Mouse (Mus musculus): Measurements from ENCODE around the gene Hivep2. TPM values are rescaled to one million over a fixed set of nuclear protein-coding genes. Genes with fewer than 3 reads are reported as not detected.

Hivep2 gene
- total and polyA plus RNA-seq, 3 experiments = 0.16 TPM; not detected in 2

DNA sequence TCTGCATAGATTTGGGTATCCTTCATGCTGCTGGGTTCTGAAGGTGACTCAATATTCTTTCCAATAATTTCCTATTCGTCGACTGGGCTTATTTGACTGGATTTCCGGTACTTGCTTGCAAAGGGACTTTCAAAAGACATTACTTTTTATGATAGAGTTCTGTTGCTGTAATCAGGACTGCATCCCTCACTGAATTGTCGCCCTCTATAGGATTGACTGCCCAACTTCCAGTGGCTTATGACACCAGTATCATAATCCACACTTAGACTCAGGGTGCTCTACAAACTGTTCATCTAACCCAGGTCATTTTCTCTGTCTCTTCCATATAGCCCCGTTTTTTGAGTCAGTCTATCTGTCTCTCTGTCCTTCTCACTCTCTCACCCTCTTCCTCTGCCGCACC is 231.4 kb downstream of the Hivep2 start:
- TF ChIP-seq TAL1 (conservative IDR thresholded peaks at IDR 0.05; ENCODE audit: low read depth, low read length) (no peak), POLR2AphosphoS5 (IDR thresholded peaks at IDR 0.05; ENCODE audit: insufficient replicate concordance, low read depth, low read length) (no peak), GATA1 (IDR thresholded peaks at IDR 0.05; ENCODE audit: borderline replicate concordance, low read length) (no peak), CTCF (IDR thresholded peaks at IDR 0.05; ENCODE audit: low read depth, low read length) (no peak), GATA2 (IDR thresholded peaks at IDR 0.05; ENCODE audit: borderline replicate concordance, low read depth, low read length) (no peak)
- Histone ChIP-seq H3K27me3 (ENCODE audit: insufficient read depth, low read length) (no peaks in the 10 kb centered on the region), H3K4me3 (ENCODE audit: low read depth, low read length) (no peak overlapping the region), H3K9me3 (replicated peaks) (no peaks in the 10 kb centered on the region), H3K4me1 (ENCODE audit: insufficient read depth, low read depth, low read length) (no peaks in the 10 kb centered on the region), H3K36me3 (replicated peaks) (no peaks in the 10 kb centered on the region)
- DNase-seq (ENCODE audit: low spot score) (no peak), ATAC-seq (ENCODE audit: extremely low read depth, insufficient number of reproducible peaks, low FRiP score, poor library complexity, severe bottlenecking) (no peak)

DNA sequence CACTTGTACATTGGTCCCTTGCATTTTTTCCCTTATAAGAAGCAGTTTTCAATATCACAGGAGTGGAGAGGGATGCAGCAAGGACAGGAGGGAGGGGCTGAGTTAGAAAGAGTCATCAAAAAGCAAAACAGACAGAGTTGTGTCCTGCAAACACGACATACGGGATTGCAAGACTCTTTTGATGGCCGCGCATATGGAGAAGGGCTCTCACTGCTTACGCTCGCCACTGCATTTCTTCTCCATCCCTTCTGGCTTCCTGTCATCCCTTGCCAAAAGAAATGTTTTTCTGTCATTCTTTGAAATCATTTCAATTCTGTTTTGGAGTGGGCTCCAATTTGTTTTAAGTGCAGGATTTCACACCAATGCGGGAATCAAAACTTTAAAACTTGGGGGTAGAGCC is 233.5 kb downstream of the Hivep2 start:
- DNase-seq (ENCODE audit: low spot score) = no peak
- Histone ChIP-seq H3K4me1 (ENCODE audit: insufficient read depth, low read depth, low read length) (no peaks in the 10 kb centered on the region), H3K4me3 (ENCODE audit: low read depth, low read length) (no peak overlapping the region), H3K36me3 (replicated peaks) (no peaks in the 10 kb centered on the region), H3K9me3 (replicated peaks) (no peaks in the 10 kb centered on the region), H3K27me3 (ENCODE audit: insufficient read depth, low read length) (no peaks in the 10 kb centered on the region)
- TF ChIP-seq TAL1 (conservative IDR thresholded peaks at IDR 0.05; ENCODE audit: low read depth, low read length) (no peak), GATA2 (IDR thresholded peaks at IDR 0.05; ENCODE audit: borderline replicate concordance, low read depth, low read length) (no peak), GATA1 (IDR thresholded peaks at IDR 0.05; ENCODE audit: borderline replicate concordance, low read length) (no peak)
- ATAC-seq (ENCODE audit: extremely low read depth, insufficient number of reproducible peaks, low FRiP score, poor library complexity, severe bottlenecking) = no peak

DNA sequence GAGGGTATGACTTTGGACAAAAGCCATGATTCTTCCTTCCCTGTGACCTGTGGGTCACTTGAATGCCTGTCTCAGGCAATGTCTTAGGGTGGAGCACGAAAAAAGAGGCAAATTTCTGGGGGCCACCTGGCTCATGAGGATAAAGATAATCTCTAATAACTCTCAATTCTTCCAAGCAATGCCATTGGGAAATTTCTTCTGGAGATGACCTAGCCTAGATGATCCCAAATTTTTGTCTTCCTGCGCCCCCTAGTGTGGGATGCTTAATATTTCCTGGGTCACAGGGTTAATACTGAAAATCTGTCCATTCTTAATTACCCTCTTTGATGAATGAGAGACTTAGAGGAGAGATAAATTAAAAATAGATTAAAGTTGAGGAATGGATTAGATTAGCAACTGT is 234.4 kb downstream of the Hivep2 start:
- DNase-seq (ENCODE audit: low spot score) (no peak), ATAC-seq (ENCODE audit: extremely low read depth, insufficient number of reproducible peaks, low FRiP score, poor library complexity, severe bottlenecking) (no peak)
- no peaks in the 10 kb centered on the region for H3K27me3 ChIP-seq (ENCODE audit: insufficient read depth, low read length)
- H3K9me3 ChIP-seq (replicated peaks) = no peaks in the 10 kb centered on the region
- TF ChIP-seq CTCF (IDR thresholded peaks at IDR 0.05; ENCODE audit: low read depth, low read length) (no peak), POLR2AphosphoS5 (IDR thresholded peaks at IDR 0.05; ENCODE audit: insufficient replicate concordance, low read depth, low read length) (no peak), TAL1 (conservative IDR thresholded peaks at IDR 0.05; ENCODE audit: low read depth, low read length) (no peak), GATA1 (IDR thresholded peaks at IDR 0.05; ENCODE audit: borderline replicate concordance, low read length) (no peak), GATA2 (IDR thresholded peaks at IDR 0.05; ENCODE audit: borderline replicate concordance, low read depth, low read length) (no peak)
- no peaks in the 10 kb centered on the region for H3K4me1 ChIP-seq (ENCODE audit: insufficient read depth, low read depth, low read length)
- H3K4me3 ChIP-seq (ENCODE audit: low read depth, low read length) = no peak overlapping the region
- no peaks in the 10 kb centered on the region for H3K36me3 ChIP-seq (replicated peaks)

Other genes starting within 250 kb of the Hivep2 start
- gene Aig1, start 97.1 kb upstream of the Hivep2 start, total RNA-seq (2014; fragmentation: Nextera tagmentation) = not detected in 2 replicates
- gene Aig1, start 97.1 kb upstream of the Hivep2 start, total RNA-seq (2017) = 0.12 and 0.27 TPM in 2 replicates
- gene Aig1, start 97.1 kb upstream of the Hivep2 start, polyA plus RNA-seq (2012) = not detected in 2 replicates